In genomic region chr1:135061300-135061699, GRCm38 (mm10) we compare ENCODE assay signal across 35 mouse cellular contexts. TPM values are rescaled to one million over a fixed set of nuclear protein-coding genes. Genes with fewer than 3 reads are reported as not detected.
"Had no signal": no experiment of that assay in that cellular context is flagged by ENCODE, and none has a peak within 500 bp of the region (broad histone marks: within the 10 kb centered on the region; RNA-seq: fewer than 3 reads in every experiment).

No protein-coding gene starts in this region.

- H3K27me3 ChIP-seq: hindbrain, embryonic 12.5 days; hindbrain, embryonic 13.5 days; hindbrain, embryonic 15.5 days; intestine, embryonic 15.5 days; kidney, embryonic 15.5 days had no signal

- H3K4me3 ChIP-seq: heart, embryonic 12.5 days; heart, embryonic 13.5 days; heart, embryonic 15.5 days; hindbrain, embryonic 10.5 days; hindbrain, embryonic 12.5 days; hindbrain, embryonic 13.5 days; hindbrain, embryonic 15.5 days; intestine, embryonic 15.5 days; kidney, embryonic 15.5 days; layer of hippocampus, adult 2 months; left cerebral cortex, adult 2 months had no signal

- H3K9me3 ChIP-seq: heart, embryonic 15.5 days; hindbrain, embryonic 13.5 days; hindbrain, embryonic 15.5 days; intestine, embryonic 15.5 days; kidney, embryonic 15.5 days had no signal

- H3K27ac ChIP-seq: heart, embryonic 13.5 days; heart, embryonic 15.5 days; hindbrain, embryonic 10.5 days; hindbrain, embryonic 12.5 days; hindbrain, embryonic 13.5 days; hindbrain, embryonic 14.5 days; hindbrain, embryonic 15.5 days; hindbrain, postnatal 0 days; intestine, embryonic 15.5 days; kidney, embryonic 15.5 days; kidney, postnatal 0 days; layer of hippocampus, adult 2 months; left cerebral cortex, adult 2 months had no signal

- H3K4me2 ChIP-seq: heart, embryonic 12.5 days; heart, embryonic 13.5 days; heart, embryonic 15.5 days; hindbrain, embryonic 12.5 days; hindbrain, embryonic 13.5 days; hindbrain, embryonic 14.5 days; hindbrain, embryonic 15.5 days; intestine, embryonic 15.5 days; kidney, embryonic 15.5 days had no signal

- H3K36me3 ChIP-seq: heart, embryonic 12.5 days; heart, embryonic 13.5 days; heart, embryonic 15.5 days; hindbrain, embryonic 10.5 days; hindbrain, embryonic 12.5 days; hindbrain, embryonic 13.5 days; hindbrain, embryonic 15.5 days; intestine, embryonic 15.5 days; kidney, embryonic 15.5 days had no signal

- DNase-seq: heart, postnatal 10 days; heart, postnatal 14 days; heart, postnatal 36 days; heart, postnatal 4 days; kidney, adult 11 months; kidney, adult 18-20 months; kidney, adult 2 months; kidney, adult 8-10 months; kidney, adult 9 months; kidney, postnatal 10 days; kidney, postnatal 14 days; kidney, postnatal 25 days; kidney, postnatal 36 days; kidney, postnatal 4 days; layer of hippocampus, adult 9-11 months; layer of hippocampus, postnatal 36 days had no signal

- H3K4me1 ChIP-seq: hindbrain, embryonic 12.5 days; hindbrain, embryonic 13.5 days; intestine, embryonic 15.5 days had no signal

- H3K9ac ChIP-seq: heart, embryonic 12.5 days; heart, embryonic 13.5 days; heart, embryonic 15.5 days; hindbrain, embryonic 12.5 days; hindbrain, embryonic 13.5 days; hindbrain, embryonic 14.5 days; hindbrain, embryonic 15.5 days; intestine, embryonic 15.5 days; kidney, embryonic 15.5 days had no signal

- ATAC-seq: hindbrain, embryonic 16.5 days; hindbrain, postnatal 0 days; inflammation-experienced regulatory T-cells, adult 6 months; intestine, embryonic 15.5 days; intestine, embryonic 16.5 days; intestine, postnatal 0 days had no signal

RNA-seq across cellular contexts. Expression of gene Lgr6, which starts 43.8 kb away (rescaled TPM):
- total RNA-seq: hematopoietic stem cell, adult 5-6 weeks had no signal
